Mouse (Mus musculus): ENCODE data around the gene Nucb1.
"Not testable (repeated sequence)": the region's sequence is repeated elsewhere in the genome, so short reads cannot be mapped to it uniquely, and the experiment has no call there.

The Nucb1 gene

GRCm38 (mm10) chr7:45524841-45525621, 14.8 kb upstream of the Nucb1 start:
- DNase-seq (ENCODE audit: low spot score in 2 of 2) = no peak

- no peak for DNase-seq (ENCODE audit: low spot score in 2 of 2)
Measured at GRCm38 (mm10) chr7:45523678-45524170, 13.5 kb upstream of the Nucb1 start.

- no peak for DNase-seq (ENCODE audit: low spot score in 2 of 2)
Measured at GRCm38 (mm10) chr7:45522957-45523676, 12.9 kb upstream of the Nucb1 start.

GRCm38 (mm10) chr7:45522194-45522752, 12.1 kb upstream of the Nucb1 start:
- no peak for DNase-seq (ENCODE audit: low spot score in 2 of 2)

- peak; percentile 54 to 79 for DNase-seq (ENCODE audit: low spot score in 2 of 2)
Measured at GRCm38 (mm10) chr7:45521728-45522184, 11.6 kb upstream of the Nucb1 start.

- no peak for DNase-seq (ENCODE audit: low spot score in 2 of 2)
Measured at GRCm38 (mm10) chr7:45520605-45521004, 10.4 kb upstream of the Nucb1 start.

- DNase-seq (ENCODE audit: low spot score in 2 of 2) = no peak
Measured at GRCm38 (mm10) chr7:45519345-45520120, 9.3 kb upstream of the Nucb1 start.

- no peak for DNase-seq (ENCODE audit: low spot score in 2 of 2)
Measured at GRCm38 (mm10) chr7:45518618-45519017, 8.4 kb upstream of the Nucb1 start.

- DNase-seq (ENCODE audit: low spot score in 2 of 2) = not testable (repeated sequence)
Measured at GRCm38 (mm10) chr7:45516846-45517245, 6.6 kb upstream of the Nucb1 start.

- DNase-seq (ENCODE audit: low spot score in 2 of 2) = no peak
Measured at GRCm38 (mm10) chr7:45515436-45515835, 5.2 kb upstream of the Nucb1 start.

GRCm38 (mm10) chr7:45514411-45514810, 4.2 kb upstream of the Nucb1 start:
- no peak for DNase-seq (ENCODE audit: low spot score in 2 of 2)

GRCm38 (mm10) chr7:45509181-45509882, 874 bp downstream of the Nucb1 start:
- DNase-seq (ENCODE audit: low spot score in 2 of 2) = no peak

- DNase-seq (ENCODE audit: low spot score in 2 of 2) = no peak
Measured at GRCm38 (mm10) chr7:45508561-45508960, 1.6 kb downstream of the Nucb1 start.

GRCm38 (mm10) chr7:45507583-45507982, 2.6 kb downstream of the Nucb1 start:
- no peak for DNase-seq (ENCODE audit: low spot score in 2 of 2)

GRCm38 (mm10) chr7:45498427-45498826, 11.8 kb downstream of the Nucb1 start:
- DNase-seq (ENCODE audit: low spot score in 2 of 2) = no peak

GRCm38 (mm10) chr7:45494548-45494947, 15.7 kb downstream of the Nucb1 start:
- DNase-seq (ENCODE audit: low spot score in 2 of 2) = no peak

GRCm38 (mm10) chr7:45492951-45493350, 17.3 kb downstream of the Nucb1 start:
- no peak for DNase-seq (ENCODE audit: low spot score in 2 of 2)

- no peak for DNase-seq (ENCODE audit: low spot score in 2 of 2)
Measured at GRCm38 (mm10) chr7:45492225-45492844, 17.9 kb downstream of the Nucb1 start.

- DNase-seq (ENCODE audit: low spot score in 2 of 2) = no peak
Measured at GRCm38 (mm10) chr7:45491264-45491663, 18.9 kb downstream of the Nucb1 start.

GRCm38 (mm10) chr7:45490822-45491221, 19.4 kb downstream of the Nucb1 start:
- no peak for DNase-seq (ENCODE audit: low spot score in 2 of 2)

- DNase-seq (ENCODE audit: low spot score in 2 of 2) = no peak
Measured at GRCm38 (mm10) chr7:45489578-45489977, 20.6 kb downstream of the Nucb1 start.

Measured in cerebellum, postnatal 4 days (tissue).